Mouse (Mus musculus) ES-E14 (cell line): ENCODE measurements at regions not wholly inside any gene's neighbourhood (a gene's known extent, or its start where the extent isn't known, plus 50 kb on each side); places are given as distances from the start of the nearest gene placed in this dataset.

Source experiments
- DNase-seq: peaks from one replicate; pipeline ENCODE4 v3.0.0-alpha.2; 2013; ENCODE audit warnings: low read depth, low spot score
- H3K27ac ChIP-seq: 2 replicates; pipeline ENCODE4 v1.5.1; 2012; ENCODE audit warnings: low read depth, mild to moderate bottlenecking, low read length, moderate library complexity, mixed read lengths; ENCODE audit not compliant: poor library complexity, insufficient read depth, severe bottlenecking
- H3K36me3 ChIP-seq: 2 replicates; pipeline ENCODE4 v1.6.1; 2012; ENCODE audit warnings: mild to moderate bottlenecking, low read length, moderate library complexity, mixed read lengths; ENCODE audit not compliant: control insufficient read depth, poor library complexity, insufficient read depth, severe bottlenecking
- H3K4me1 ChIP-seq, 2 experiments: fragments of 150-350 bp in 1 of 2; sonication (generic) in 1 of 2; 2 replicates each; pipeline ENCODE4 v1.6.1; 2012; ENCODE audit warnings: low read length in 2 of 2, mild to moderate bottlenecking in 1 of 2, mixed read lengths in 1 of 2; ENCODE audit not compliant: control insufficient read depth in 2 of 2, insufficient read depth in 2 of 2, poor library complexity in 1 of 2
- H3K4me3 ChIP-seq, 2 experiments: fragments of 150-350 bp in 1 of 2; sonication (generic) in 1 of 2; 2 replicates each; pipeline ENCODE4 v1.5.1; 2012; ENCODE audit warnings: low read length in 2 of 2, low read depth in 1 of 2, mild to moderate bottlenecking in 1 of 2, mixed read lengths in 1 of 2; ENCODE audit not compliant: insufficient read depth in 1 of 2, poor library complexity in 1 of 2, severe bottlenecking in 1 of 2
- H3K9ac ChIP-seq: 2 replicates; pipeline ENCODE4 v1.6.1; 2012; ENCODE audit warnings: low read depth, mild to moderate bottlenecking, low read length, mixed read lengths; ENCODE audit not compliant: poor library complexity, insufficient read depth, severe bottlenecking
- H3K9me3 ChIP-seq: fragments of 150-350 bp; sonication (generic); 2 replicates; pipeline ENCODE4 v1.6.1; 2012; ENCODE audit warnings: low read depth, mild to moderate bottlenecking, low read length; ENCODE audit not compliant: control insufficient read depth, insufficient read depth
- CHD2 ChIP-seq: IDR thresholded peaks from 2 replicates; pipeline ENCODE4 v1.6.1; 2014; ENCODE audit warnings: mild to moderate bottlenecking, low read depth, low read length, inconsistent platforms
- HCFC1 ChIP-seq: IDR thresholded peaks from 2 replicates; pipeline ENCODE4 v1.6.1; 2012; ENCODE audit warnings: low read length, inconsistent platforms, borderline replicate concordance; ENCODE audit not compliant: insufficient read depth
- MAFK ChIP-seq: IDR thresholded peaks from 2 replicates; pipeline ENCODE4 v1.6.1; 2014; ENCODE audit warnings: mild to moderate bottlenecking, low read depth, low read length, inconsistent platforms; ENCODE audit not compliant: insufficient read depth
- ZC3H11A ChIP-seq: IDR thresholded peaks from 2 replicates; pipeline ENCODE4 v1.6.1; 2012; ENCODE audit warnings: low read depth, mild to moderate bottlenecking, inconsistent platforms, low read length, borderline replicate concordance
- ZNF384 ChIP-seq: IDR thresholded peaks from 2 replicates; pipeline ENCODE4 v1.6.1; 2012; ENCODE audit warnings: low read depth, low read length, inconsistent platforms
- in situ Hi-C, 2 experiments: fragments of 600-800 bp; cut with MboI; formaldehyde crosslinking; loops; one replicate each; pipeline ENCODE4 v1.15.1; 2025; ENCODE audit warnings: low sequenced_read_pairs in 2 of 2, inconsistent platforms in 1 of 2; ENCODE audit not compliant: unreplicated experiment in 2 of 2

- TF ChIP-seq ZC3H11A (no peak), ZNF384 (no peak), MAFK (no peak), HCFC1 (no peak), CHD2 (no peak)
- in situ Hi-C loops, result no loop called here
- Histone ChIP-seq H3K9ac (no peak overlapping the region), H3K4me3 (no peak overlapping the region), H3K27ac (no peak overlapping the region), H3K36me3 (no peaks in the 10 kb centered on the region), H3K4me1 (no peaks in the 10 kb centered on the region), H3K9me3 (no peaks in the 10 kb centered on the region)
- no peak for DNase-seq
Observed at GRCm38 (mm10) chr9:23062656-23063444, 160.0 kb upstream of the Bmper start.

- no peak overlapping the region for H3K9ac ChIP-seq
- no peaks in the 10 kb centered on the region for H3K4me1 ChIP-seq
- H3K27ac ChIP-seq, result no peak overlapping the region
- H3K36me3 ChIP-seq, result no peaks in the 10 kb centered on the region
- no peak for TF ChIP-seq MAFK
- no peak for TF ChIP-seq ZC3H11A
- no peak for TF ChIP-seq ZNF384
- no peak for TF ChIP-seq CHD2
- TF ChIP-seq HCFC1, result no peak
- H3K9me3 ChIP-seq, result no peaks in the 10 kb centered on the region
- in situ Hi-C loops, result no loop called here
- DNase-seq, result no peak
- H3K4me3 ChIP-seq, result no peak overlapping the region
Observed at GRCm38 (mm10) chr9:23064001-23064400, 158.9 kb upstream of the Bmper start.

GRCm38 (mm10) chr9:23064811-23065210 is 158.1 kb upstream of the Bmper start:
- H3K9ac ChIP-seq, result no peak overlapping the region
- in situ Hi-C loops, result no loop called here
- H3K36me3 ChIP-seq, result no peaks in the 10 kb centered on the region
- TF ChIP-seq HCFC1, result no peak
- TF ChIP-seq MAFK, result no peak
- TF ChIP-seq ZNF384, result no peak
- no peak for TF ChIP-seq ZC3H11A
- TF ChIP-seq CHD2, result no peak
- no peaks in the 10 kb centered on the region for H3K9me3 ChIP-seq
- H3K27ac ChIP-seq, result no peak overlapping the region
- no peaks in the 10 kb centered on the region for H3K4me1 ChIP-seq
- DNase-seq, result no peak
- no peak overlapping the region for H3K4me3 ChIP-seq

- no peak for TF ChIP-seq ZNF384
- TF ChIP-seq ZC3H11A, result no peak
- TF ChIP-seq HCFC1, result no peak
- no peak for TF ChIP-seq CHD2
- no peak for TF ChIP-seq MAFK
- no peaks in the 10 kb centered on the region for H3K4me1 ChIP-seq
- H3K4me3 ChIP-seq, result no peak overlapping the region
- no peaks in the 10 kb centered on the region for H3K36me3 ChIP-seq
- in situ Hi-C loops, result no loop called here
- no peak overlapping the region for H3K27ac ChIP-seq
- DNase-seq, result no peak
- H3K9ac ChIP-seq, result no peak overlapping the region
- H3K9me3 ChIP-seq, result no peaks in the 10 kb centered on the region
Observed at GRCm38 (mm10) chr9:23068101-23068791, 154.6 kb upstream of the Bmper start.
